Mouse (Mus musculus) kidney, postnatal 25 days (tissue): Measurements from ENCODE around the gene Mapre1.
"Not testable (repeated sequence)": the region's sequence is repeated elsewhere in the genome, so short reads cannot be mapped to it uniquely, and the experiment has no call there.

Experiments used
- DNase-seq, 2 experiments: peaks; one replicate each; pipeline ENCODE4 v3.0.0; 2021; ENCODE audit warnings: mixed read lengths in 2 of 2

The Mapre1 gene

GRCm38 (mm10) chr2:153740500-153741436 is at the start of gene Mapre1:
TSS of gene Mapre1 (plus strand) at chr2:153741274.
- DNase-seq, result peak; percentile 100

GRCm38 (mm10) chr2:153693413-153693812 is 47.7 kb upstream of the Mapre1 start:
- DNase-seq, result not testable (repeated sequence)

- peak; percentile 56 to 67 for DNase-seq
Observed at GRCm38 (mm10) chr2:153694462-153695085, 46.5 kb upstream of the Mapre1 start.

- DNase-seq, result no peak
Observed at GRCm38 (mm10) chr2:153696352-153696751, 44.7 kb upstream of the Mapre1 start, which contains the start of gene Dnmt3c. TSS of gene Dnmt3c (plus strand) at chr2:153696652.

DNA sequence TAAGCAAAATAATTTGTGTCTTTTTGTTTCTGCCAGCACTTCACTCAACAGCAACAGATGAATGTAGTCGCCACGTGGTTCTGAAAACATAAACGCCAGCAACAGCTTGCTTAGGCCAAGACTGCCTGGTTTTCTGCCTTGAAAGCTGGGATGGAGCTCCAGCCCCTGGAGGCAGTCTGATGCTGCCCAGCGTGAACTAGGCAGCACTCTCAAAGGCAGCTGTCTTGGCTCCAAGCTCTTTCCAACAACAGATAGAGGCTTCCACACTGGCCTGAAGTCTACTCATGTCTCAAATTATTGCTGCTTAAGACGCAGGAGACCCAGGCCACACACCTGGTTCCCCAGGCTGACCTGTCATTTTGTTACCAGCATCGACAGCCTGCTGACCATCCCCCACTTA is 37.7 kb upstream of the Mapre1 start:
- no peak for DNase-seq

GRCm38 (mm10) chr2:153710701-153711330 is 30.3 kb upstream of the Mapre1 start:
- DNase-seq, result peak in 1 of 2 experiments; percentile 16

GRCm38 (mm10) chr2:153712646-153713091 is 28.4 kb upstream of the Mapre1 start:
- no peak for DNase-seq

DNA sequence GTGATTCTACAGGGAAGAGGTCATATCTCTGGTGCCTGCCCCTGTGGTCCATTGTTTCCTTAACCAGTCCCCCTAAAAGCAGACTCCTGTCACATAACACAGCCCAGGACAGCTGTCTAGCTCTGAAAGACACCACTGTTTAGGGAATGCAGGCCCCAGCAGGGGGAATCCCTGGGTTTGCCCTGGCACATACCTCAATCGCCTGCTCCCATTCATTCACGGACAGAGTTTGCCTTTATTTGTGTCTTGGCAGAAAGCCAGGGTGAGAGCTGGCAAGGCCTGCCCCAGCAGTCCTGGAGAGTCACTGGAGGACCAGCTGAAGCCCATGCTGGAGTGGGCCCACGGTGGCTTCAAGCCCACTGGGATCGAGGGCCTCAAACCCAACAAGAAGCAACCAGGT is 27.8 kb upstream of the Mapre1 start:
- DNase-seq, result peak in 1 of 2 experiments; percentile 18

DNA sequence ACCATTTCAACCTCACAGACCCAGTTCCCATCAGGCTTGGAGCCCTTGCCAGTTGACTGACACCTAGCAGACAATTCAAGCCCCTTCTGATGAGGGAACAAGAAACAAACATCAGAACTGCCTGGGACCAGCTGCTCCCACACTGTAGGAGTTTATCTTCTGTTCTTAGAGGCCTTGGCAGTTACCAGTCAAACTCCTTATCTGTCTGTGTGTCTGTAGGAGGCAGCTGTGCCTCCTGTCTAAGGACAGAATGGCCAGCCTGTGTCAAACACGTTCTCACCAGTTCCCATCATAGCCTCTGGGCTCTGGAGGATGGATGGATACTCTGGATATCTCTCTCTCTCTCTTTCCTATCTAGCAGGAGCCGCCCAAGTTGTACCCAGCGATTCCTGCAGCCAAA is 23.2 kb upstream of the Mapre1 start:
- not testable (repeated sequence) for DNase-seq

- DNase-seq, result no peak
Observed at GRCm38 (mm10) chr2:153723098-153723497, 18.0 kb upstream of the Mapre1 start.

DNA sequence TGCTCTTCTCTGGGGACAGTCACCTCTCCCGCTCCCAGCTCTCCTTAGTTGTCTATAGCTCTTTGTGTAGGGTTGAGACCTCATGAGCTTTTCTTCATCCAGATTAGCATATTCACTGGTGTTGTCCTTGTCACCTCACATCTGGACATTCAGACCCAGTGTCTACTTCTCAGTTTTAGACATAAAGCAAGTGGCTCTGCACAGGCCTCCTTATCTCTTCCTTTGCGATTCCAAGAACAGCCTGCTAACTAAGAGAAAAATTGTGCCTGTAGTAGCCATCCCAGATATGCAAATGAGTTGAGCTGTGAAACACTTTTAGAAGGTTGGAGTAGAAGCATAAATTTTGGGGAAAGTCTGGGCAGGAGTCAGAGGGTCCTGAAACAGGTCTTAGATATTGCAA is 16.6 kb upstream of the Mapre1 start:
- DNase-seq, result no peak

GRCm38 (mm10) chr2:153724871-153725270 is 16.2 kb upstream of the Mapre1 start:
- DNase-seq, result no peak

DNA sequence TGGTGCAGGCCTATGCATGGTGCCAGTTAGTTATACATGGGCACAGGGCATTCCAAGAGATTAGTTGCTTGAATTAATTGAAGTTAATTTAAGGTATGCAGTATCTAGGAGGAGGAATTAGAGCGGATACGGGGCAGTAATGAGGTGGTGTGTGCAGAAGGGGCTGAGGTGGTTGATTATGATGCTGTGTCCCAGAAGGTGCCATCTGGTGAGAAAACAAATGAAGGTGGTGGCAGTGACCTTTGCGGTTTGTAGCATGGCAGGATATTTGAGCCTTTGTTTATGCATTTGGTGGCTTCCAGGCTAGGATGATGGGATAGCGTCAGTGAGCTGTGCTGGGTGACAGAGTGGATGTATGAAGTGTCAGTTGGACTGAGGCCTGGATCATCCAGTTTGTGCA is 15.8 kb upstream of the Mapre1 start:
- DNase-seq, result no peak

GRCm38 (mm10) chr2:153734033-153734432 is 7.0 kb upstream of the Mapre1 start:
- DNase-seq, result no peak

DNA sequence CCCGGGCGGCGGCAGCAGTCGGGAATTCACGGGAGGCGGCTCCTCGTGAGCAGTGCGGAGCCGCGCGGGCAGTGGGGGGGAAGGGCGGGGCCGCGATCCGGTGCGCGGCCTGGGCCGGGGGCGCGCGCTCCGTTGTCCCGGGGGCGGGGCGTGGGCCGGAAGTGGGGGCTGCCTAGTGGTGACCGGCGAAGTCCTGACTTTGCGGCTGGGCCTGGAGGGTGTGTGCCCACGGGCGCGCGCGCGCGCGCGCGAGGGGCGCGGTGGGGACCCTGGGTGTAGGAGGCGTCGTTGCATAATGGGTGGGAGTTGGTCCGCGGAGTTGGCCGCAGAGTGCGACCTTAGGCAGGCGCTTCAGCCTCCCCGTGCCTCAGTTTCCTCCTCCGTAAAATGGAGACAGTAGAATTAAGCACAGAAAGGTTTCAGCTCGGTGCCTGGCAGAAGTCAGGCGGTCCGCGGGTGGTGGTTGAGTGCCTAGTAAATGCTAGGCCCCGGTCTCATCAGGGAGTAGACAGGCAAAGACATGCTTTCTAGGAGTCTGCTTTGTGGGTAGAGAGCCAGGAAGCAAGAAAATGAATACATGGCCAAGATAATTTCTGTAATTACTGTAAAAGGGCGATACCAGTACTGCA is 477 bp downstream of the Mapre1 start:
- peak; percentile 80 to 91 for DNase-seq

DNA sequence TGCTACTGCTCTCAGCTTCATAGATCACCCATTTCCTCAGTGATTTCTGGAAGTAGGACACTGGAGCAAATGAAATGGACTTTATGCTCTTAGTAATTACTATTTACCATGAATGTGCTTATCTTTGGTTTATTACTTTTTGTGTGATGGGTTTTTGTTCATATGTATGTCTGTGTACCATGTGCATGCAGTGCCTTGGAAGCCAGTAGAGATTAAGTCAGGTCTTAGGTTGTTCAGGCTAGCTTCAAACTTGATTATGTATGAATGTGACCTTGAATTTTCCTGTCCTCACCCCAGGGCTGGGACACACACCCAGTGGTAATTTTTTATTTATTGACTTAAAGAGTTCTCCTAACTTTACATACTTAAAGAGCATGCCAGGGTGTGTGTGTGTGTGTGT is 6.9 kb downstream of the Mapre1 start:
- no peak for DNase-seq

GRCm38 (mm10) chr2:153750363-153750762 is 9.3 kb downstream of the Mapre1 start:
- no peak for DNase-seq

- no peak for DNase-seq
Observed at GRCm38 (mm10) chr2:153762121-153762520, 21.0 kb downstream of the Mapre1 start.

DNA sequence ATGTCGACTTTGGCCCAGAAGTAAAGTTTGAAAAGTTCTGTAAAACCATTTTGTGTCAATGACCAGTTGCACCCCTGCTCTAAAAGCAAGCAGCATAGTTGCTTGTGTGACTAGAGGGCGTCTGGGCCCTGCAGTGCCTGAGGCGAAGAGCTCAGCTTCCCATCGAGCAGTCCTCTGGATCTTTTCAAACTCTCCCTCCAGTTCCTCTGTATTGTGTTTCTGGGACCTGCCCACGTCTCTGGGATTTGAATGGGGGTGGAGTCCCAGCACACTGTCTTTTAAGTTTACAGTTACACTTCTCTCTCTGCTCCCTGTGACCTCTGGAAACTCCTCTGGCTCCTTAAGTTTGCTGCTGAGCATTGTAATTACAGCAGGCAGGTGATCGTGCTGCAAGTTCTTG is 26.4 kb downstream of the Mapre1 start:
- no peak for DNase-seq

GRCm38 (mm10) chr2:153768881-153769280 is 27.8 kb downstream of the Mapre1 start:
- no peak for DNase-seq

- no peak for DNase-seq
Observed at GRCm38 (mm10) chr2:153772950-153773349, 31.9 kb downstream of the Mapre1 start.

DNA sequence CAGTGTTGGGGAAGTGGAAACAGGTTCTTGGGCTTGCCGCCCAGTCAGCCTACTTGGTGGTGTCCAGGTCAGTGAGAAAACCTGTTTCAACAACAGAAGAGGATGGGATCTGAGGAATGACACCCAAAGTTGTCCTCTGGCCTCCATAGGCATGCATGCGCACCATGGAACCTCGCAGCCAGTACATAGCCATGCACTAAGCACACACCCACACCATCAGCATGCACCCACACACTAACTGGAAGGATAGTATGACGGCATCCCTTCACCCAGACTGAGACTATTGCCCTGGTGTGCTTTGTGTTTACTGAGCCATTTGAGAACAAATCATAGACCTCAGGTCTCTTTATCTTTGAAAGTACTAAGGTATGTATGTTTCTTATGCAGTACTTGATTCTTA is 34.4 kb downstream of the Mapre1 start:
- no peak for DNase-seq
